Mouse (Mus musculus): ENCODE data around the gene Atxn7. TPM values are rescaled to one million over a fixed set of nuclear protein-coding genes. Genes with fewer than 3 reads are reported as not detected.

Gene Atxn7
- 31.6 TPM for polyA plus RNA-seq (2017; shearing (Covaris generic))

GRCm38 (mm10) chr14:13961401-13962112 lies at the start of gene Atxn7, which contains the start of gene Thoc7:
Gene Atxn7 (plus strand): TSS chr14:13961440.
Gene Thoc7 (minus strand): TSS chr14:13961852.

GRCm38 (mm10) chr14:13914387-13915082 lies 46.7 kb upstream of the Atxn7 start, which contains the start of gene Gm281:
Gene Gm281 (minus strand): TSS chr14:13914478.

DNA sequence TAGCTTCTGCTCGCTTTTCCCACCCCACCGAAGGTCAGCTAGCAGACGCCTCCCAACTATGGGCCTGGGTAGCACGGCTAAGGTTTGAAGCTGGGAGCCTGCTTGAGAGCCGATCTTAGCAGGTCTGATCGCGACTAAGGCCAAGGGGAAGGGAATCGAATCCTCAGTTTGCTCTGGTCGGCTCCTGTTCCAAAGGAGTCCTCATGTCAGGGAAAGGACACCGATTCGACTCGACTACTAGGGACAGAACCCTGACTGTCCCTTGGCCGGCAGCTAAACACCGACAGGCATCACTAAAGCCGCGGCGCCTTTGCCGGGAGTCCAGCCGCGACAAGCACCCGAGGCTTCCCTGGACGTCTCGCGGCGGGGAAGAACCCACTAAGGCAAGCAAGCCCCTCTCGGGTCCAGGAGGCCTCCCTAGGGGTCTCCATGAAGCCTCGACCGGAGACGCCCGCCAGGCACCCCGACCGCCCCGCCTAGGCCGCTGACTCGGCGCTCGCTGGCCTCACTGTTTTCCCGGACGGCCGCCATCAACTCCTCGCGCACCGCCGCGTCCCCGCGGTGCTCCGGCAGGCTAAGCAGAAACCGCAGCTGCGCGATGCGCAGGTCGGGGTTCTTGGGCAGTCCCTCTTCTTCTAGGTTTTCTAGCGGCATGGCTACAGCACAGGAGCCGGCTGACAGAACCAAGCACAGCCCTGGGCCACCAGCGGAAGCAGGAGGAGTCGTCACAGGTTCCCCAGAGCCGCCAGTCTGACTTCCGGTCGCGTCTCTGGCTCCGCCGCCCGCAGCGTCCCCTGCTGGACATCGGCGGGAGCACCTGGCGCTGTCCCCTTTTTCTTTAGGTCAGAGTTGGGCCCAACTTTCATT lies 159.2 kb downstream of the Atxn7 start, which contains the start of gene Psmd6:
Gene Psmd6 (minus strand): TSS at position 755 of the 867 bp plus-strand sequence.

Other genes with a start within 250 kb of the Atxn7 start
- gene Gm281, start 47.0 kb upstream of the Atxn7 start, polyA plus RNA-seq (2017; shearing (Covaris generic)): not detected
- gene Thoc7, start 412 bp downstream of the Atxn7 start, polyA plus RNA-seq (2017; shearing (Covaris generic)): 155 TPM
- 146 TPM for gene Psmd6, start 159.5 kb downstream of the Atxn7 start, polyA plus RNA-seq (2017; shearing (Covaris generic))
- gene Olfr720, start 225.4 kb downstream of the Atxn7 start, polyA plus RNA-seq (2017; shearing (Covaris generic)): not detected

Measured in CD4-positive, CD25-positive, alpha-beta regulatory T cell (primary cell).